Mouse (Mus musculus) bone marrow macrophage, adult 2 months (primary cell): Measurements from ENCODE around the gene Cytip. TPM values are rescaled to one million over a fixed set of nuclear protein-coding genes. Genes with fewer than 3 reads are reported as not detected.
"Not testable (repeated sequence)": the region's sequence is repeated elsewhere in the genome, so short reads cannot be mapped to it uniquely, and the experiment has no call there.

ENCODE experiments used
- H3K27ac ChIP-seq: 2 replicates; pipeline ENCODE4 v1.5.1; 2012; ENCODE audit warnings: low read depth, low read length; ENCODE audit not compliant: insufficient read depth
- H3K4me1 ChIP-seq: 2 replicates; pipeline ENCODE4 v1.6.1; 2012; ENCODE audit warnings: low read length; ENCODE audit not compliant: control insufficient read depth, insufficient read depth
- H3K4me3 ChIP-seq: 2 replicates; pipeline ENCODE4 v1.5.1; 2012; ENCODE audit warnings: mild to moderate bottlenecking, low read length, moderate library complexity; ENCODE audit not compliant: insufficient read depth
- CTCF ChIP-seq: IDR thresholded peaks from 2 replicates; pipeline ENCODE4 v1.5.1; 2012; ENCODE audit warnings: low read depth, mild to moderate bottlenecking, low read length, moderate library complexity
- POLR2A ChIP-seq: IDR thresholded peaks from 2 replicates; pipeline ENCODE4 v1.6.1; 2012; ENCODE audit warnings: mild to moderate bottlenecking, low read depth, low read length, borderline replicate concordance
- polyA plus RNA-seq: library from polyadenylated mRNA; stranded (reverse); fragments of >200 nt; gene quantifications from 2 replicates; pipeline ENCODE4 v1.2.4, GENCODE M21; 2012; ENCODE audit not compliant: missing spikeins, insufficient read depth, insufficient read length

Cytip gene
- polyA plus RNA-seq, 1 experiment = 42.8 TPM

DNA sequence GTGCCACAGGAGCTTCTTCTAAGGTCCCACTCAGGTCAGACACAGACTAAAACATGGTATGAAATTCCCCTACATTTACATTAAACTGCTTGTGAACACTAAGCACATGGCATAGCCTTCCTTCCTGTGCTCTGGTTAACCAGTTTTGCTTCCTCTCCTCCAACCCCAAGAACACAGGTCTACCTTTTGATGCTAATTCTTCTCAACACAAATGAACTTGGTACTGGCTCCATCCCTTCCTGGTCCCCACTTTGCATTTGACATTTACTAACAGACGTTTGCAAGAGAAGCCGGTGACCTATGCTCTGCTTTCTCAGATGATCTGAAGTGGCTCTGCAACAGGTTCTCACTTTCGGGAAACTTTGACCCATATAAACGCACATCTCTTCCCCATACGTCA lies 65.4 kb downstream of the Cytip start:
- H3K4me1 ChIP-seq = no peaks in the 10 kb centered on the region; the same call in 1 of the 2 replicates
- TF ChIP-seq POLR2A = no peak
- no peak for TF ChIP-seq CTCF
- no peak overlapping the region for H3K4me3 ChIP-seq
- no peak overlapping the region for H3K27ac ChIP-seq

DNA sequence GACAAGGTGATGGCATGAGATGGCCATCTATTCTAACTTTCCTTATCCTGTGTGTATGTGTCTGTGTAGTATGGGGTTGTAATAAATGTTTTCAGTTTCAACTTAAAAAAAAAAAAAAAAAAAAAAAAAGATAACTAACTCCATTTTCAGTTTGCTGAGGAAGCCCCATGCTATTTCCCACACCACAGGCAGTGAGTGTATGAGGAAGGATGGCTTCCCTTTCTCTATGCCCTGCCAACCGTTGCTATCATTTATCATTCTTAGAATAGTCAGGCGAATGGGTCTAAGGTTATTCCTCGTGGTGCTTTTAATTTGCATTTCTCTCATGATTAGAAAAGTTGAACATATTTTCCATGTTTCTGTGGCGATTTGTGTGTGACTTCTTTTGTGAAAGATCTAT lies 84.2 kb downstream of the Cytip start:
- TF ChIP-seq CTCF (no peak), POLR2A (no peak)
- H3K4me1 ChIP-seq = no peaks in the 10 kb centered on the region
- H3K27ac ChIP-seq = no peak overlapping the region

DNA sequence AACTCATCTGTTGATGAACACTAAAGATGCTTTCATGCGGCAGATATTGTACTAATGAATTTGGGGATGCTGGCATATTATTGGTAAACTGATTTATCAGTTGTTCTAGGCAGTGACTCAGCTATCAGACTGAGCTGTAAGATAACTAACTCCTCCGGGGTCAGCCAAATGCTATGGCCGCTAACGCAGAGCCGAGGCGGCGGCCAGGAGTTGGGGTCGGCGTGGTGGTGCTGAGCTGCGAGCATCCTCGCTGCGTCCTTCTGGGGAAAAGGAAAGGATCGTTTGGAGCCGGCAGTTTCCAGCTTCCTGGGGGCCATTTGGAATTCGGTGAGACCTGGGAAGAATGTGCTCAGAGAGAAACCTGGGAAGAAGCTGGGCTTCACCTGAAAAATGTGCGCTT lies 87.4 kb downstream of the Cytip start:
- not testable (repeated sequence) for H3K4me1 ChIP-seq, H3K27ac ChIP-seq, H3K4me3 ChIP-seq

More for the DNA sequence above, 84.2 kb downstream of the Cytip start:
- H3K4me3 ChIP-seq = no peak overlapping the region

DNA sequence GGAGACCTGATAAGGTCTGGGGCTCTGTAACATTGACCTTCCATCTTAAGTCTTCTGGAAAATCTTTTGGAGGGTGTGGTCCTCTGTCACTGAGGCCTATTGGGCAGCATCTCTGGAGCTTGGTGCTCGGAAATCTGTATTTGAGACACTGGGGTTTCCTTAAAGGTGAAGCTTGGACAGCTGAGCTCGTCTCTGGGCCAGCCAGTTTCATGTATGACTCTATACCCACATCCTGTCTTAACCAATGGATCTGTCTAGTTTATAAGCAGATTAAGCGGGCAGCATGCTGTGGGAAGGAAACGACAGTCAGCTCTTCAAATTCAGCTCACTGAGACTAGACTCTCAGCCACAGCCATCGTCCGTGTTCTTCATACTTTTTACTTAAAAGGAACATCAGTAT lies 88.3 kb downstream of the Cytip start:
- no peak for TF ChIP-seq POLR2A
- no peak for TF ChIP-seq CTCF
- Histone ChIP-seq H3K4me3 (no peak overlapping the region), H3K4me1 (no peaks in the 10 kb centered on the region), H3K27ac (no peak overlapping the region)

DNA sequence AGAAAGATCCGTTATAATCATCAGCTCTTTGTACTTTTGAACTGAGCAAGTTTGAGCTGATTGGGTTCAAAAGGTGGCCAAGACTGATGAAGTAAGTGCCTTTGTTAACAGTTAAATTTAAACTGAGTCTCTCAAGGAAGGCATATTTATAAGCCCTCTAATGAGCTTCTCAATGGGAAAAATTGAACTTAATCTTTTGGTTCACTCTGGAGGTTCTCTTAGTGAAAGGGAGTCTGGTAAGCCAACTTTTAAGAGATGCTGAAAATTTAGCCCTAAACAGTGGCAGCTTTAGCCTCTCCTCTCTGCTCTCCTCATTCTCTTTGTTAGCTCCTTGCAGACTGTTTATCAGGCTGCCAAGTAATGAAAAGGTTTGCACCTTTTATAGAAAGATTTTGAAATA lies 100.5 kb downstream of the Cytip start:
- no peak for TF ChIP-seq CTCF
- no peak for TF ChIP-seq POLR2A
- Histone ChIP-seq H3K27ac (no peak overlapping the region), H3K4me1 (no peaks in the 10 kb centered on the region), H3K4me3 (no peak overlapping the region)

DNA sequence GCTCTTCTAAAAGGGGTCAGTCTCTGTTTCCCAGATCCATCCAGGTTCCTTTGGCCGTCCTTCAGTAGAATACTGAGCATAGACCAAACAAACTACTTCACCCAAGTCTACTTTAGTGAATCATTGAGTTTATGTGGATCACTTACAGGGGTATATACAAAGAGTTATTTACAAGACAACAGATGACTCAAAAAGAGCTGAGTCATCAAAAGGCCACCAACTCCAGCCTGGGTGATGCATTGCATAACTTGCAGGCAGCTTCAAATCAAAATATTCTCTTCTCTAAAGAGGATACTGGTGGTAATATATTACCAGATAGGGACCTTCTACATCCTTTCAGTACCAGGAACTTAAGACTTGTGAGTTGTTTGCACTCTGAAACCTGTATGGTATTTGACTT lies 108.9 kb downstream of the Cytip start:
- no peak for TF ChIP-seq POLR2A
- H3K4me1 ChIP-seq = no peaks in the 10 kb centered on the region
- no peak overlapping the region for H3K27ac ChIP-seq
- H3K4me3 ChIP-seq = no peak overlapping the region

DNA sequence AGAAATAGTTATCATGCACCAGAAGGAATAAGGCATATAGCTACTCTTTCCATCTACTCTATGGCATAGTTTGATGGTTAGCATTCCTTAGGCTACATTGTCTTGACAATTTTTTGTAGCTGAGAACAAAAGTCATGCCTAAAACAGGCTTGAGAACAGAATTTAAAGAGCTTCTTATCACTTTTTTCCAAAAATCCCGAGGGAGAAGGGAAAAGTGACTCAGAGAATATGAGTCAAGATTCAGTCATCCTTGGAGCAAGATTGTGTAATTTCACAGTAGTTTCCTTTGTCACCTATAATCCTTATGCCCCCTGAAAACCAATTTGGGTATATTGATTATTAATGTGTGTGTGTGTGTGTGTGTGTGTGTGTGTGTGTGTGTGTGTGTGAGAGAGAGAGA lies 115.5 kb downstream of the Cytip start:
- H3K4me3 ChIP-seq = no peak overlapping the region
- H3K27ac ChIP-seq = no peak overlapping the region
- H3K4me1 ChIP-seq = no peaks in the 10 kb centered on the region
- no peak for TF ChIP-seq CTCF

Other genes starting within 250 kb of the Cytip start
- not detected in 2 replicates for gene Galnt5, start 197.6 kb downstream of the Cytip start, polyA plus RNA-seq
- gene Ermn, start 142.7 kb downstream of the Cytip start, polyA plus RNA-seq = not detected in 2 replicates
- gene Acvr1c, start 162.4 kb upstream of the Cytip start, polyA plus RNA-seq = 0.25 TPM in 1 of 2 replicates, not detected in the other